Mouse (Mus musculus): ENCODE results near the gene Ndufb6. TPM values are rescaled to one million over a fixed set of nuclear protein-coding genes. Genes with fewer than 3 reads are reported as not detected.

The Ndufb6 gene
- polyA plus RNA-seq, 1 experiment from 2014 or later = 288 TPM

DNA sequence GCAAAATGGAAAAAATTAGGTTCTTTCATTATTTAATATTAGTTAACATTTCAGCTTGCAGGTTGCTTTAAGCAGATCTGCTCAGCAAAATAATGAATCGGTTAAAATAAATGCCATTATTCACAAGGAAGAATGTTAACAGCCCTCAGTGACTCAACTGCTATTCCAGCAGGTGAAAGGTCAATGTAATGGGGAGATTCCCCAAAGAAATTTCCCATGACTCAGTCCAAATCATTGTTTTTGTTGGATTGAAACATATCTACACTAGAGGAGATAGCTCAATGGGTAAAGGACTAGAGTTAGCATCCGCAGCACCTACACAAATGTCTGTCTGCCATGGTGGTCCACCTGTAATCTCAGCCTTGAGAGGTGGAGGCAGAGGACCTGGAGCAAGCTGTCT lies 9.8 kb upstream of the Ndufb6 start:
- ATAC-seq (ENCODE audit: borderline replicate concordance, extremely low read depth, low FRiP score, low TSS enrichment) = no peak
- Histone ChIP-seq H3K27ac (no peak overlapping the region), H3K9me3 (no peaks in the 10 kb centered on the region), H3K27me3 (no peaks in the 10 kb centered on the region), H3K9ac (no peak overlapping the region), H3K4me1 (no peaks in the 10 kb centered on the region), H3K36me3 (no peaks in the 10 kb centered on the region), H3K4me2 (no peak overlapping the region), H3K4me3 (no peak overlapping the region)
- WGBS = 75% methylated on average over 2 of the region's 2 CpGs

DNA sequence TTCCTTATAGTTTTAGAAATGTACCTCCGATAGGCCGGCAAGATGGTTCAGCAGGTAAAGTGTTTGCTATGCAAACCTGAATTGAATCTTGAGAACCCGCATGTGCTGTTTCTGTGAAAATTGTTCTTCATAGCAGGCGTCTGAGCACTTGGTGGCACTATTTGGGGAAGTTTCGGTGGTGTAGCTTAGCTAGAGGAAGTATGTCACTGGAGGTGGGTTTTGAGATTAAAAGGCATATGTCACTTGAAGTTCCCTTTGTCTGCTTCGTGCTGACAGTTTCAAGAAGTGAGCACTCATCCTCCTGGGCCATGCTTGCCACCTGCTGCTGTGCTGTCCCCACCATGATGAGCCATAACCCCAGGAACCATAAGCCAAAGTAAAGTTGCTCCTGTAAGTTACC lies 8.2 kb upstream of the Ndufb6 start:
- Histone ChIP-seq H3K27me3 (no peaks in the 10 kb centered on the region), H3K9ac (no peak overlapping the region), H3K27ac (no peak overlapping the region), H3K4me2 (no peak overlapping the region), H3K4me3 (no peak overlapping the region), H3K4me1 (no peaks in the 10 kb centered on the region), H3K9me3 (no peaks in the 10 kb centered on the region), H3K36me3 (no peaks in the 10 kb centered on the region)
- no peak for ATAC-seq (ENCODE audit: borderline replicate concordance, extremely low read depth, low FRiP score, low TSS enrichment)
- WGBS = 50% methylated on average over 6 of the region's 6 CpGs

DNA sequence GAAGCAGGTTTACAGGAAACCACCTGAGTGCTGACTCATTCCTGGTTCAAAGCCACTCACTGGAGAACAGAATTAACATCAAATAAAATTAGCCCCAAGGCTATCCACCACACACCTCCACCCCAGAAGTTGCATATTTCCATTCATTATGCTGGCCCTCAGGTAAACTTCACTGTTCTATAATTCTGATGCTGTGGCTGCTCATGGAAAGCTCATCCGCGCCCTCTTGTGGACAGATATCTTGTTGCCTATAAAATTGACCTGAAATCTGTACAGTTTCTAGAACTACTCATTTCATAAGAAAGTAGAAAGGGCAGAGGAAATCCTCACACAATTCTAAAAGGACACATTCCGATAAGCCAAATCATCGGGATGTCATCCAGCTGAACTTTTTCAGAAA lies 6.4 kb upstream of the Ndufb6 start:
- ATAC-seq (ENCODE audit: borderline replicate concordance, extremely low read depth, low FRiP score, low TSS enrichment) = no peak
- Histone ChIP-seq H3K9ac (no peak overlapping the region), H3K4me1 (no peaks in the 10 kb centered on the region), H3K4me2 (no peak overlapping the region), H3K36me3 (no peaks in the 10 kb centered on the region), H3K27me3 (no peaks in the 10 kb centered on the region), H3K27ac (no peak overlapping the region), H3K4me3 (no peak overlapping the region), H3K9me3 (no peaks in the 10 kb centered on the region)
- WGBS = 9% methylated on average over 4 of the region's 4 CpGs

DNA sequence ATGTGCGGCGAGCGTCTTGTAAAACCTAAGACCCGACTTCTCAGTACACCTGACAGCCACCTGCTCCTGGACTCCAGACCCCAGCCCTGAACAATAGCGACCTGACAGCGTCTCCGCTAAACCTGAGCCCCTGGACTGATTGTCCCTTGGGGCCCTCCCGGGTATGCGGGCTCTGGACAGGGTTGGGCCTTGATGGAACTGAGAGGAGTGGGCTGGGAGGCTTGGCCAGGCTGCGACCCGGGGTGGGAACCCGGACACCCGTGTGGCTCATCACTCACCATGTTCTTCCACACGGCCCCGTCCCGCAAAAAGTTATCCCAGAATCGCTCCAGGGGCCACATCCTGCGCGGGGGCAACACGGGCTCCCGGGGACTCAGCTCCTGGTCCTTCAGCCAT lies 343 bp downstream of the Ndufb6 start:
- 0% methylated on average over 21 of the region's 21 CpGs for WGBS
- Histone ChIP-seq H3K36me3 (0 out of 2 replicates have a peak, but pooled peaks cover 10% of the 10 kb centered on the region), H3K4me1 (peaks cover 9% of the 10 kb centered on the region), H3K9me3 (no peaks in the 10 kb centered on the region), H3K4me3 (peak overlapping the region; percentile 95), H3K27me3 (no peaks in the 10 kb centered on the region), H3K9ac (peak overlapping the region; percentile 86), H3K27ac (peak overlapping the region; percentile 83; the same call in 1 of the 2 replicates), H3K4me2 (peak overlapping the region; percentile 72)
- peak; percentile 72 for ATAC-seq (ENCODE audit: borderline replicate concordance, extremely low read depth, low FRiP score, low TSS enrichment)

DNA sequence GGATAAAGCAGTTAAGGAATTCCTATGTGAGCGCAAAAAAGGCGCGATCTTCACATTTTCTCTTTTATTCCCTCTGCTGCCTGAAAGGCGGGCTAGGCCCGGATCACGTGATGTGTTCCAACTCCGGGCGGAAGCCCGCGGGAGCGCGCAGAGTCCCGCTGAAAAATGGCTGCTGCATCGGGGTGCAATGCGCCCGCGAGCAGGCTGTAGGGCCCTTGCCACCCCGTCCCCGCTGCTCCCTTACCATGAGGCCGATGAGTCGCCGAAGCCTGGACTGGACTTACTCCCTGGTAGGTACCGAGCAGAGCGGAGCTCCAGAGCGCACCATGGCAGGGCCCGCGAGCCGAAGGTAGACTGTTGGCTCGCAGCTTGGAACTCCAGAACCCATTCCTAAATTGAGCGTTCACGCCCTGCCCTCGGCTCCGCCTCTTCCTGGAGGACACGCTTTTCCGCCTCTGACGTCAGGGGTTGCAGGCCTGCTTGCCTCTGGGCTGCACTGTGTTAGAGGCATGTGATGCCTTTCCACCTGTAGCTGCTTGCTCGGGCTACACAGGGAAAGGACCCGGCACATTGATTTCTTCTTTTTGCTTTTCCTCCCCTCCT lies 9.7 kb downstream of the Ndufb6 start, which contains the start of the genes Smim27 and Topors:
Smim27 (plus strand) TSS at position 150 of the 603 bp plus-strand sequence.
Topors (minus strand) TSS at position 421 of the 603 bp plus-strand sequence.
- Histone ChIP-seq H3K36me3 (peaks cover 13% of the 10 kb centered on the region), H3K4me3 (peak within 1 kb of the TSS; percentile 80), H3K4me1 (peaks cover 24% of the 10 kb centered on the region), H3K4me2 (peak within 1 kb of the TSS; percentile 89), H3K9me3 (no peaks in the 10 kb centered on the region), H3K27ac (peak within 1 kb of the TSS; percentile 99), H3K27me3 (no peaks in the 10 kb centered on the region), H3K9ac (peak within 1 kb of the TSS; percentile 96)
- ATAC-seq (ENCODE audit: borderline replicate concordance, extremely low read depth, low FRiP score, low TSS enrichment) = peak; percentile 96
- under 1% methylated on average over 38 of the region's 38 CpGs for WGBS

DNA sequence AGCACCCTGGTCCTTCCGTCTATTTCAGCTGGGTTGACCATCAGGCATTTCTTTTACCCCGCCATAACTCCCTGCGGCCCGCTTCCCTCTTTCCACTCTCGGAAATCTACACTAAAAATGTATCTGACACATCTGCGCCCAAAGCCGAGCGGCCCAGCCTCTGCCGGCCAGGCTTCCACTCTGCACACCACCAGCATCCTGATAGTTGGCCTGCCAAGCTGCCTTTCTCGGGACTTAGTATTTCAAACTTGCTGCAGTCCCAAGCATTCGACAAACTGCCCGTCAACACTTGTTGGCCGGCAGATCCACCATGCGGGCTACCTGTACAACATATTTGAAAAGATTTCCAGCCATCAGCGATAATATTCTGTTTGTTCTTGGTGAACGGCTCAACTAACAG lies 10.4 kb downstream of the Ndufb6 start:
- Histone ChIP-seq H3K9me3 (no peaks in the 10 kb centered on the region), H3K27me3 (no peaks in the 10 kb centered on the region), H3K36me3 (peaks cover 13% of the 10 kb centered on the region), H3K4me3 (peak overlapping the region; percentile 80), H3K27ac (peak overlapping the region; percentile 99), H3K4me2 (peak overlapping the region; percentile 89), H3K9ac (peak overlapping the region; percentile 96), H3K4me1 (peaks cover 24% of the 10 kb centered on the region)
- ATAC-seq (ENCODE audit: borderline replicate concordance, extremely low read depth, low FRiP score, low TSS enrichment) = no peak; the same call in 1 of the 2 replicates
- under 1% methylated on average over 16 of the region's 16 CpGs for WGBS

DNA sequence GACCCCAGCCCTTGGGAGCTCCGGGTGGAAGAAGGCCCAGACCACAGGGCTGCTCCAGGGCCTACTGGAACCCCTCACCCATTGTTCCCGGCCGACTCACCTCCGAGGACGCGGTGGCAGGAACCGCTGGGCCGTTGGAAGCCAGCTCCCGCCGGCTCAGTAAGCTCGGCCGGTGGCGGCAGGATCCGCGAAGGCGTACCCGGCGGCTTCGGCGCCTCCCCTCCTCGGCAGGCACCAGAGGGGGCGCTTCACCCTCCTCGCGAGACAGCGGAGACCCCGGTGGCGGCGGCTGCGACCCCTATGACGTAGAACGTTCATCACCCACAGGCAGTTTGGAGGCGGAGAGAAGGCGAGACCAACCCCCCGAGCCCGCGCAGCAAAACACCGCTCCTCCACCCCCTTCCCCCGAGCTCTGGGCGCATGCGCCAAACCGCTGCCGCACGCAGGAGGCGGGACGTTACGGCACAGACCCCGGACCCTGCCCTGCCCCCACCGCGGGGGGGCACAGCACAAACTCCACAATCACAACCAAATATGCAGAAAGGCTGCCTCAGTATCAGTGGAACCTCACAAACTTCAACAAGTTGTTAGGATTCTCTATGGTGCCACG lies 10.9 kb downstream of the Ndufb6 start:
- under 1% methylated on average over 50 of the region's 50 CpGs for WGBS
- peaks cover 24% of the 10 kb centered on the region for H3K4me1 ChIP-seq
- H3K9ac ChIP-seq = peak overlapping the region; percentile 96
- peak overlapping the region; percentile 80 for H3K4me3 ChIP-seq
- peaks cover 12% of the 10 kb centered on the region for H3K36me3 ChIP-seq
- H3K4me2 ChIP-seq = peak overlapping the region; percentile 89
- H3K27ac ChIP-seq = peak overlapping the region; percentile 99
- H3K27me3 ChIP-seq = no peaks in the 10 kb centered on the region
- ATAC-seq (ENCODE audit: borderline replicate concordance, extremely low read depth, low FRiP score, low TSS enrichment) = peak; percentile 81
- H3K9me3 ChIP-seq = no peaks in the 10 kb centered on the region

DNA sequence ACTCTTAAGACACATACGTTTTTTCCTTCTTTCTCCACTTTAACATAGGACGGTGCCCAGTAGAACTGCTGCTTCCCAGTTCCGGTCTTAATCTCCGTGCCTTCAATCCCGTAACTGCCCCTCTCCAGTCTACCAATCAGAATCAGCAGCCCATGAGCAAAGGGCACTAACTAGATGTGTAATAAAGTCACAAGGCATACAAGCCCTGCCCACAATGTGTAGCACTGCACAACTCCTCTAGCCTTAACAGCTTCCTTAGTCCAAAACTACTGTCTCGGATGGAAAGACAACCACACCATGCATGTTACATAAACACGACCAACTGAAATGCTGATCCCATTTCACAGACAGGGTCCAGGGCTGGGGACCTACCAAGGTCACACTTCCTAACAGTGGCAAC lies 11.5 kb downstream of the Ndufb6 start:
- H3K4me3 ChIP-seq = peak overlapping the region; percentile 80
- peaks cover 12% of the 10 kb centered on the region for H3K36me3 ChIP-seq
- 47% methylated on average over 7 of the region's 7 CpGs for WGBS
- peak overlapping the region; percentile 89 for H3K4me2 ChIP-seq
- no peak for ATAC-seq (ENCODE audit: borderline replicate concordance, extremely low read depth, low FRiP score, low TSS enrichment)
- H3K9ac ChIP-seq = peak overlapping the region; percentile 96
- H3K27me3 ChIP-seq = no peaks in the 10 kb centered on the region
- no peaks in the 10 kb centered on the region for H3K9me3 ChIP-seq
- peaks cover 24% of the 10 kb centered on the region for H3K4me1 ChIP-seq
- peak overlapping the region; percentile 99 for H3K27ac ChIP-seq

DNA sequence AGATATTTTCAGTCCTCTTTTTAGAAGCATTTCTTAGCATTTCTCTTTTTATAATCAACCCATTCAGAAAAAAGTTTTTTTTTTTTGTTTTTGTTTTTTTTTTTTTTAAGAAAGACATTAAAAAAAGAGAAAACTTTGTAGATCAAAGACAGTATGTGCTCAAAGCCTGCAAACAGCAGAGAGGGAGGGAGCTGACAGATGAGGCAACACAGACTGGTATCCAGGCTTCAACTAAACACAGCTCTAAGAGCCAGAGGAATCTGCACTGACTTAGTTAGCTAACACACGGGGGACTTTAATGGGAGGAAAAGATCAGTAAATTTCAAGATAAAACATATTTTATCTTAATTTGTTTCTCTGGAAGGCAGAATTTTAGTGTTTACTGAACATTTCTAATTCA lies 14.9 kb downstream of the Ndufb6 start:
- H3K4me2 ChIP-seq = no peak overlapping the region
- H3K27ac ChIP-seq = no peak overlapping the region
- ATAC-seq (ENCODE audit: borderline replicate concordance, extremely low read depth, low FRiP score, low TSS enrichment) = no peak
- peaks cover 24% of the 10 kb centered on the region for H3K4me1 ChIP-seq
- H3K9ac ChIP-seq = no peak overlapping the region
- no peak overlapping the region for H3K4me3 ChIP-seq
- no peaks in the 10 kb centered on the region for H3K9me3 ChIP-seq
- H3K36me3 ChIP-seq = peaks cover 38% of the 10 kb centered on the region
- no peaks in the 10 kb centered on the region for H3K27me3 ChIP-seq
- 37% methylated on average over 1 of the region's 1 CpGs for WGBS

DNA sequence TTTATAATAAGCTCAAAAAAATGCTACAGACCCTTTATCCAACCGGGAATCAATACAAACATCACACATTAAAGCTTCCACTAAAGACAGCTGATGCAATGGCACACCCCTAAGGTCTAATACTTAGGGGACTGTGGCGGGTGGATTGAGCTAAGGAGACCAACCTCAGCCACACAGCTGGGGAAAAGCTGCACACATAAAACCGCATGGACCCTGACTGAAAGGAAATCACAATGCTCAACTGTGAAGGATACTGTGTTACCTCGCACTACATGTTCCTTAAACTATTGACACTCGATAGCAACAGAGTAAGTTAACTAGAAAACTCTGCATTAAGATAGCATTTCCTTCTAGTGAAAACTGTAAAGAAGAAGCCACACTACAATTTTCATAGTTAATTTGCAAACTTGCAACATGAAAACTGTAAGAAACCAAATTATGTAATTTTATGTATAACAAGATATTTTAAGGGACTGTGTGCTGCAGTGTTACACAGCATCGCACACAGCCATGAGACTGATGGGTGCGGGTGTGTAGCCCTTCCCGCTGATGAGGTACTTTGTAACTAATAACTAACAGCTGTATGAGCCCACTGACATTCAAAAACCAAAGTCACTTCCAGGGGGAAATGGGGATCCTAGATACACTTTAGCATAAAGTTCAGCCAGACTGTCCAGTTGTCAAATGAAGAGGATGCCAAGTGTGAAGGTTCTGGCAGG lies 24.7 kb downstream of the Ndufb6 start:
- Histone ChIP-seq H3K4me1 (no peaks in the 10 kb centered on the region), H3K36me3 (peaks cover 10% of the 10 kb centered on the region), H3K9ac (no peak overlapping the region), H3K4me3 (no peak overlapping the region), H3K9me3 (no peaks in the 10 kb centered on the region), H3K27ac (no peak overlapping the region), H3K27me3 (no peaks in the 10 kb centered on the region), H3K4me2 (no peak overlapping the region)
- WGBS = 82% methylated on average over 8 of the region's 8 CpGs
- ATAC-seq (ENCODE audit: borderline replicate concordance, extremely low read depth, low FRiP score, low TSS enrichment) = no peak

DNA sequence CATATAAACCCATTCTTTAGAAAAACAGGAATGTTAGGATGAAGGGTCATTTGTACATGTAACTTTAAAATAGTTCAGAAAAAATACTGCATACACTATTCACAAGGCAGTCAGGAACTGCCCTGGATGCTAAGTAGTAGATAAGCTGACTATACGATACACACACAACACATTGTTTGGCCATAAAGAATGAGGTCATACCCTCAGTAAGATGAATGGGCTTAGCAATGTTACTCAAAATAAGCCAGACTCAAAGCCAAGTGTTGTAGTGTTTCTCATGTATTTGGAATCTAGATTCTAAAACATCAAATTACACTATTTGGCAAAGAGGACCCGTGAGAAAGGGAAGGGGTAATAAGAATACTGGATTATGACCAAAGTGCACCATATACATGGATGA lies 25.5 kb downstream of the Ndufb6 start:
- WGBS = 56% methylated on average over 2 of the region's 2 CpGs
- Histone ChIP-seq H3K9me3 (no peaks in the 10 kb centered on the region), H3K27me3 (no peaks in the 10 kb centered on the region), H3K4me3 (no peak overlapping the region), H3K36me3 (peaks cover 4% of the 10 kb centered on the region; the same call in 1 of the 2 replicates), H3K4me1 (no peaks in the 10 kb centered on the region), H3K4me2 (no peak overlapping the region), H3K9ac (no peak overlapping the region), H3K27ac (no peak overlapping the region)
- ATAC-seq (ENCODE audit: borderline replicate concordance, extremely low read depth, low FRiP score, low TSS enrichment) = no peak

DNA sequence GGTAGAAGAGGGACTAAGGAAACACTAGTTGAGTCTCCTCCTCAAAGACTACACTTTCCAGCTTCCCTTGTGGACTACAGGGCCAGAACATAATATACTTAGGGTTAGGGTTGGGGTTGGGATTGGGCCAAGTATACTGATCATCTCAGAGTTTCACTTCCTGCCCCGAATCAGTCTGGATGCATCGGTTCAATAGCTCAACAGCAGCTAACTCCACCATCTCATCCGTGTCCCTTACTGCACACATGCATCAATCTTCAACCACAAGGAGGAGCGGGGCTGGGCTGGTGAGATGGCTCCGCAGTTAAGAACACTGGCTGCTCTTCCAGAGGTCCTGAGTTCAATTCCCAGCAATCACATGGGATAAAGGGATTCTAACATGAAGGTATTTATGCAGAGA lies 28.2 kb downstream of the Ndufb6 start:
- WGBS = 81% methylated on average over 5 of the region's 5 CpGs
- Histone ChIP-seq H3K27ac (no peak overlapping the region), H3K27me3 (no peaks in the 10 kb centered on the region), H3K9me3 (no peaks in the 10 kb centered on the region), H3K9ac (no peak overlapping the region), H3K4me1 (no peaks in the 10 kb centered on the region), H3K4me3 (no peak overlapping the region), H3K36me3 (no peaks in the 10 kb centered on the region), H3K4me2 (no peak overlapping the region)
- no peak for ATAC-seq (ENCODE audit: borderline replicate concordance, extremely low read depth, low FRiP score, low TSS enrichment)
